Mouse (Mus musculus): ENCODE measurements around the gene Pgc.

Pgc gene

GRCm38 (mm10) chr17:47749626-47750025 is 23.0 kb downstream of the Pgc start:
- no peak for DNase-seq (ENCODE audit: low read depth, low spot score)

GRCm38 (mm10) chr17:47750101-47750500 is 23.5 kb downstream of the Pgc start:
- DNase-seq (ENCODE audit: low read depth, low spot score), result no peak

- no peak for DNase-seq (ENCODE audit: low read depth, low spot score)
Measured at GRCm38 (mm10) chr17:47751811-47752210, 25.2 kb downstream of the Pgc start.

GRCm38 (mm10) chr17:47753130-47753775 is 26.6 kb downstream of the Pgc start:
- no peak for DNase-seq (ENCODE audit: low read depth, low spot score)

- no peak for DNase-seq (ENCODE audit: low read depth, low spot score)
Measured at GRCm38 (mm10) chr17:47754246-47754645, 27.6 kb downstream of the Pgc start.

GRCm38 (mm10) chr17:47756366-47756765 is 29.7 kb downstream of the Pgc start:
- no peak for DNase-seq (ENCODE audit: low read depth, low spot score)

GRCm38 (mm10) chr17:47757056-47757610 is 30.5 kb downstream of the Pgc start:
- no peak for DNase-seq (ENCODE audit: low read depth, low spot score)

GRCm38 (mm10) chr17:47759702-47760410 is 33.2 kb downstream of the Pgc start:
- DNase-seq (ENCODE audit: low read depth, low spot score), result no peak

- DNase-seq (ENCODE audit: low read depth, low spot score), result no peak
Measured at GRCm38 (mm10) chr17:47762028-47762427, 35.4 kb downstream of the Pgc start.

- DNase-seq (ENCODE audit: low read depth, low spot score), result no peak
Measured at GRCm38 (mm10) chr17:47762518-47763340, 36.1 kb downstream of the Pgc start.

- no peak for DNase-seq (ENCODE audit: low read depth, low spot score)
Measured at GRCm38 (mm10) chr17:47765986-47766385, 39.3 kb downstream of the Pgc start.

GRCm38 (mm10) chr17:47766407-47767043 is 39.9 kb downstream of the Pgc start:
- no peak for DNase-seq (ENCODE audit: low read depth, low spot score)

GRCm38 (mm10) chr17:47767081-47767455 is 40.4 kb downstream of the Pgc start:
- DNase-seq (ENCODE audit: low read depth, low spot score), result no peak

GRCm38 (mm10) chr17:47767456-47768141 is 41.0 kb downstream of the Pgc start:
- DNase-seq (ENCODE audit: low read depth, low spot score), result no peak

GRCm38 (mm10) chr17:47768707-47769276 is 42.1 kb downstream of the Pgc start:
- DNase-seq (ENCODE audit: low read depth, low spot score), result no peak

- no peak for DNase-seq (ENCODE audit: low read depth, low spot score)
Measured at GRCm38 (mm10) chr17:47769389-47770299, 43.0 kb downstream of the Pgc start.

- DNase-seq (ENCODE audit: low read depth, low spot score), result no peak
Measured at GRCm38 (mm10) chr17:47773604-47774003, 47.0 kb downstream of the Pgc start.

GRCm38 (mm10) chr17:47777141-47777540 is 50.5 kb downstream of the Pgc start:
- DNase-seq (ENCODE audit: low read depth, low spot score), result no peak

- no peak for DNase-seq (ENCODE audit: low read depth, low spot score)
Measured at GRCm38 (mm10) chr17:47780470-47780869, 53.8 kb downstream of the Pgc start.

GRCm38 (mm10) chr17:47782486-47782885 is 55.8 kb downstream of the Pgc start:
- no peak for DNase-seq (ENCODE audit: low read depth, low spot score)
